Mouse (Mus musculus) E14TG2a.4 (cell line): ENCODE results near the gene Vps25.

ENCODE experiments used
- H3K27me3 ChIP-seq: 2 replicates; pipeline ENCODE4 v1.6.1; 2014; ENCODE audit warnings: low read length, control low read depth; ENCODE audit not compliant: insufficient read depth
- H3K36me3 ChIP-seq: 2 replicates; pipeline ENCODE4 v1.6.1; 2014; ENCODE audit warnings: low read length, control low read depth; ENCODE audit not compliant: insufficient read depth
- H3K4me1 ChIP-seq: replicated peaks from 2 replicates; pipeline ENCODE4 v1.6.1; 2014; ENCODE audit warnings: low read depth, low read length, control low read depth
- H3K4me3 ChIP-seq: replicated peaks from 2 replicates; pipeline ENCODE4 v1.5.1; 2014; ENCODE audit warnings: mild to moderate bottlenecking, low read length
- H3K9me3 ChIP-seq: 2 replicates; pipeline ENCODE4 v1.6.1; 2014; ENCODE audit warnings: low read length, control low read depth
- CTCF ChIP-seq: conservative IDR thresholded peaks from 2 replicates; pipeline ENCODE4 v1.5.1; 2014; ENCODE audit warnings: low read length
- NANOG ChIP-seq: IDR thresholded peaks from 2 replicates; pipeline ENCODE4 v1.6.1; 2014; ENCODE audit warnings: borderline replicate concordance, low read length, mixed read lengths
- POU5F1 ChIP-seq: IDR thresholded peaks from 2 replicates; pipeline ENCODE4 v1.6.1; 2014; ENCODE audit warnings: low read length, borderline replicate concordance

Vps25 gene

DNA sequence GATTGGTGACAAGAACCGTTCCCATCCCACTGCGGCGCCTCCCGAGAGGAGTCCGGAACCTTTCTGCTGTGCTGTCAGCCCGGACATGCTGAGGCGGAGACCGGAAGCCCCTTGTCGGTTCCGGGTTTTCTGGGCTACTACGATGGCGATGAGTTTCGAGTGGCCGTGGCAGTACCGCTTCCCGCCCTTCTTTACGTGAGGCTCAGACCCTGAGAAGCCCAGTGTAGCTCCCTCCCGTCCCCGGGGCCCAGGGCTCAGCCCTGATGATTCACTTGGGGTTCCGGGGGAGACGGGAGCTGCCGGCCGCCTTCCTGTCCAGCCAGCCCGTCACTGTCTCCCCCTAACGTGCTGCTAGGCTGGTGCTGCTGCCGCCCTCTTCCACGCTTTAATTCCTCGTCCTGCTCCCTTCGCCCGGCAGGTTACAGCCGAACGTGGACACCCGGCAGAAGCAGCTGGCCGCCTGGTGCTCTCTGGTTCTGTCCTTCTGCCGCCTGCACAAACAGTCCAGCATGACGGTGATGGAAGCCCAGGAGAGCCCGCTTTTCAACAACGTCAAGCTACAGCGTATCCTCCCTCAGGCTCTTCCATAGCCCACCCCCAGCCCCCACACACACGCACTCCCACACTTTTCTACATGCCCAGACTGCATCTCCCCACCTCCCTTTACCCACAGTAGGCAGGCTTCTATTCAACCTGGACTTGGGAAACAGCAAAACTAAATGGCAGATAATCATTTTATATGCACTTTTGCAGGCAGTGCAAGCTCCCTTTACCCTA is at the start of gene Vps25:
TSS of gene Vps25 (plus strand) at position 95 of the 777 bp plus-strand sequence.
- peaks cover 33% of the 10 kb centered on the region for H3K4me1 ChIP-seq

GRCm38 (mm10) chr11:101211970-101212369 is 41.5 kb upstream of the Vps25 start:
- H3K4me1 ChIP-seq: peaks cover 7% of the 10 kb centered on the region
- H3K4me3 ChIP-seq: no peak overlapping the region
- TF ChIP-seq CTCF (peak; percentile 60), POU5F1 (no peak)
- no peaks in the 10 kb centered on the region for H3K9me3 ChIP-seq
- no peaks in the 10 kb centered on the region for H3K27me3 ChIP-seq
- H3K36me3 ChIP-seq: peaks cover 82% of the 10 kb centered on the region

More for the DNA sequence above, at the start of gene Vps25:
- no peaks in the 10 kb centered on the region for H3K9me3 ChIP-seq
- TF ChIP-seq POU5F1: no peak
- H3K36me3 ChIP-seq: peaks cover 30% of the 10 kb centered on the region
- H3K4me3 ChIP-seq: peak within 1 kb of the TSS; percentile 98
- no peaks in the 10 kb centered on the region for H3K27me3 ChIP-seq

DNA sequence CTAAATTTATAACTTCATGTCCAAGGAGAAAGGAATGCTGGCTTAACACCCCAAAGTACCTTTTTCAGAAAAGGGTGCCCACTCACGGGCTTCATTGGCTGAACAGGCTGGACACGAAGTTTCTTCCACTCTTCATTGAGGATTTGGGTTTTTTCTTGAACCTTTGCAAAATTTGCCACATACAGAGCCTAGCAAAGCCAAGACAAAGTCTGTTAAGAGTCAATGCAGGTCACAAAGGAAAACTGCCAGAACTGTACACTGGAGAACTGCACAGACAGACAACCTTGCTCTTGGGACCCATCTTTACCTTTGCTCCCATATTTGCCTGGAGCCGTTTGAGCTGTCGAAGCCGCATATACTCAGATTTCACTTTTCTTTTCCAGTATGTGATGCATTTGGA is 36.6 kb upstream of the Vps25 start:
- Histone ChIP-seq H3K4me3 (no peak overlapping the region), H3K9me3 (no peaks in the 10 kb centered on the region), H3K27me3 (no peaks in the 10 kb centered on the region), H3K4me1 (no peaks in the 10 kb centered on the region), H3K36me3 (peaks cover 56% of the 10 kb centered on the region)
- no peak for TF ChIP-seq POU5F1
- no peak for TF ChIP-seq NANOG
- TF ChIP-seq CTCF: no peak

DNA sequence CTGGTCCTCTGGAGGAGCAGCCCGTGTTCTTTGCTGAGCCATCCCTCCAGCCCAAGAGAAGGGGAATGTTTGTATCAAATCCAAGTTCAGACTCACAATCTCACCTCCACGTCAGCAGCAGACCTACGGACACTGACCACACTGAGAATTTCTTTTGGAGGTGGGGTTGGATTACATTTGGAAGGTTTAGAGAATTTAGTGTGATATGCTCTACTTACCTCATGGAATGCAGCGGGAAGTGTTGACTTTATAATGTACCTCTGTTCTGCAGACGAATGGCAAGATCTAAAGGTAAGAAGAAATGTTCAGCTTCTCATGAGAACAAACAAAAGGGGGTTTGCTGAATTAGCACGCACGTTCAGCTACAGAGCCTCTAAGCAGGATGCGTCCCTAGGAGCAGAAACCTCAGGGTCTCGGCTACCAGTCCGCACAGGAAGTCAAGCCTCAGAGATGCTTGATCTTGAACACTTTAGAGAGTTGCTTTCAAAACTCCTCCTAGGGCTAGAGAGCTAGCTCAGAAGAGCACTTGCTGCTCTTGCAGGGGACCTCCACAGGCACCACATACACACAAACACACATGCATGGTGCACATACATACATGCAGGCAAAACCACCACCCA is 35.0 kb upstream of the Vps25 start:
- Histone ChIP-seq H3K36me3 (peaks cover 50% of the 10 kb centered on the region), H3K4me3 (no peak overlapping the region), H3K9me3 (no peaks in the 10 kb centered on the region), H3K27me3 (no peaks in the 10 kb centered on the region), H3K4me1 (no peaks in the 10 kb centered on the region)
- TF ChIP-seq NANOG (no peak), POU5F1 (no peak), CTCF (no peak)

- Histone ChIP-seq H3K9me3 (no peaks in the 10 kb centered on the region), H3K4me1 (peaks cover 20% of the 10 kb centered on the region), H3K36me3 (peaks cover 31% of the 10 kb centered on the region), H3K27me3 (no peaks in the 10 kb centered on the region), H3K4me3 (no peak overlapping the region)
- TF ChIP-seq CTCF (no peak), POU5F1 (no peak), NANOG (no peak)
Observed at GRCm38 (mm10) chr11:101220853-101221252, 32.7 kb upstream of the Vps25 start.

- Histone ChIP-seq H3K36me3 (peaks cover 25% of the 10 kb centered on the region), H3K27me3 (no peaks in the 10 kb centered on the region), H3K4me3 (no peak overlapping the region), H3K9me3 (no peaks in the 10 kb centered on the region), H3K4me1 (peaks cover 20% of the 10 kb centered on the region)
- no peak for TF ChIP-seq NANOG
- TF ChIP-seq CTCF: no peak
- TF ChIP-seq POU5F1: no peak
Observed at GRCm38 (mm10) chr11:101221306-101221986, 32.1 kb upstream of the Vps25 start.

GRCm38 (mm10) chr11:101224337-101224736 is 29.2 kb upstream of the Vps25 start:
- Histone ChIP-seq H3K4me3 (no peak overlapping the region), H3K27me3 (no peaks in the 10 kb centered on the region), H3K36me3 (peaks cover 4% of the 10 kb centered on the region; the same call in 1 of the 2 replicates), H3K4me1 (peaks cover 38% of the 10 kb centered on the region), H3K9me3 (no peaks in the 10 kb centered on the region)
- TF ChIP-seq NANOG: no peak
- no peak for TF ChIP-seq CTCF
- TF ChIP-seq POU5F1: no peak

DNA sequence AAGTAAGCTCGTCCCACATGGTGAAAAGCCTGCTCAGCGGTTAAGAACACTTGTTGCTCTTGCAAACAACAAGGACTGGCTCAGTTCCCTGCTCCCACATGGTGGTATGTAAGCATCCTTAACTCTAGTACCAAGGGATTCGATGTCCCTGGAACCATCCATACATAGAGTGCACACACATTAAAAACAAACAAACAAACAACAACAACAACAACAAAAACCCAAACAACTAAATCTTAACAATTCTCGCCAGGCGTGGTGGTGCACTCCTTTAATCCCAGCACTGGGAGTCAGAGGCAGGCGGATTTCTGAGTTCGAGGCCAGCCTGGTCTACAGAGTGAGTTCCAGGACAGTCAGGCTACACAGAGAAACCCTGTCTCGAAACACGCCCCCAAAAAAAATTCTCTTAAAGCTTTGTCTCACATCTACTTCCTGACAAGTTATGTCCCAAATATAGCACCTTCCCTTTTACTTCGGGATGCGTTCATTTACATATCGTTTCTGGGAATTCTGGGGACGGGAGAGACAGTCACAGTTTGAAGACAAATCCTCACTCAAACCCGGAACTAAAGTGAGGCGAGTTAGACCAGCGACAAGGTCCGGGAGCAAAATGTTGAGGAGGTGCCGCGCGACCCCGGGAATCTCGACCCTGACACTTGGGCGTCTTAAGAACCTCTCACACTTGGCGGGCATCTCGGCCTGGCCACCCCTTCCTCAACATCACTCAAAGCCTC is 28.0 kb upstream of the Vps25 start:
- Histone ChIP-seq H3K4me1 (peaks cover 49% of the 10 kb centered on the region), H3K4me3 (peak overlapping the region; percentile 86), H3K9me3 (no peaks in the 10 kb centered on the region), H3K36me3 (peaks cover 4% of the 10 kb centered on the region; the same call in 1 of the 2 replicates), H3K27me3 (no peaks in the 10 kb centered on the region)
- TF ChIP-seq NANOG: no peak
